Mouse (Mus musculus): ENCODE data around the gene Grm5. TPM values are rescaled to one million over a fixed set of nuclear protein-coding genes. Genes with fewer than 3 reads are reported as not detected.

Grm5 gene
- total RNA-seq (2023) = not detected

DNA sequence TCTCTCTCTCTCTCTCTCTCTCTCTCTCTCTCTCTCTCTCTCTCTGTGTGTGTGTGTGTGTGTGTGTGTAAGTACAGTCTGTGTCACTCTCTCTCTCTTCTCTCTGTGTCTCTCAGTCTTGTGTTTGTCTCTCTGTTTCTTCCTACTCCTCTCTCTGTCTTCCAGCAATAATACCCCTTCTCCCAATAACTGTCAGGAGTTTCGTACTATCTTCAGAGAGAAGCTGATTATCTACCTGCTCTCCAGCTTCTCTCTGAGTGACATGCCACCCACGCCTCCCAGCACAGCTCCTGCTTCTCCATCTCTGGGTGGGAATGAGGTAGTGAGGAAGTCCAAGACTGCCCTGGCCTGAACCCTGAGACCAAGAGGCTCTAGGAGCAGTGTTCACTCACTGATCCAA, at the start of gene Grm5:
TSS of gene Grm5 (plus strand) at position 301 of the 400 bp plus-strand sequence.

Other genes starting within 250 kb of the Grm5 start
- gene Tyr, start 90.7 kb upstream of the Grm5 start, total RNA-seq (2023) = not detected

Measured in CD8-positive naive resting alpha-beta T cell, adult 57 days (primary cell).